Mouse (Mus musculus): ENCODE results near the gene Tmem50b. TPM values are rescaled to one million over a fixed set of nuclear protein-coding genes. Genes with fewer than 3 reads are reported as not detected.

Tmem50b gene
- polyA plus RNA-seq, 1 experiment, result 111 TPM

- no peak for DNase-seq
- Histone ChIP-seq H3K4me3 (replicated peaks; ENCODE audit: extremely low read depth, low read depth, low read length) (no peak overlapping the region), H3K4me1 (ENCODE audit: control insufficient read depth, insufficient read depth, low read length) (peaks cover 15% of the 10 kb centered on the region)
- WGBS, result 60% methylated on average over 15 of the region's 15 CpGs
- TF ChIP-seq POLR2A (IDR thresholded peaks at IDR 0.05; ENCODE audit: borderline replicate concordance, extremely low read depth, low read depth, low read length) (no peak), CTCF (IDR thresholded peaks at IDR 0.05; ENCODE audit: insufficient read depth, low read length) (no peak)
Observed at GRCm38 (mm10) chr16:91557693-91558092, 39.9 kb downstream of the Tmem50b start.

GRCm38 (mm10) chr16:91557214-91557613 is 40.4 kb downstream of the Tmem50b start:
- H3K4me3 ChIP-seq (replicated peaks; ENCODE audit: extremely low read depth, low read depth, low read length), result no peak overlapping the region
- 90% methylated on average over 7 of the region's 7 CpGs for WGBS
- TF ChIP-seq POLR2A (IDR thresholded peaks at IDR 0.05; ENCODE audit: borderline replicate concordance, extremely low read depth, low read depth, low read length) (no peak), CTCF (IDR thresholded peaks at IDR 0.05; ENCODE audit: insufficient read depth, low read length) (no peak)
- no peak for DNase-seq
- H3K4me1 ChIP-seq (ENCODE audit: control insufficient read depth, insufficient read depth, low read length), result peaks cover 17% of the 10 kb centered on the region

GRCm38 (mm10) chr16:91556659-91557058 is 40.9 kb downstream of the Tmem50b start:
- Histone ChIP-seq H3K4me1 (ENCODE audit: control insufficient read depth, insufficient read depth, low read length) (peaks cover 20% of the 10 kb centered on the region), H3K4me3 (replicated peaks; ENCODE audit: extremely low read depth, low read depth, low read length) (no peak overlapping the region)
- no peak for DNase-seq
- TF ChIP-seq POLR2A (IDR thresholded peaks at IDR 0.05; ENCODE audit: borderline replicate concordance, extremely low read depth, low read depth, low read length) (no peak), CTCF (IDR thresholded peaks at IDR 0.05; ENCODE audit: insufficient read depth, low read length) (no peak)
- 72% methylated on average over 15 of the region's 15 CpGs for WGBS

- 84% methylated on average over 8 of the region's 8 CpGs for WGBS
- Histone ChIP-seq H3K4me1 (ENCODE audit: control insufficient read depth, insufficient read depth, low read length) (peaks cover 26% of the 10 kb centered on the region), H3K4me3 (replicated peaks; ENCODE audit: extremely low read depth, low read depth, low read length) (no peak overlapping the region)
- TF ChIP-seq POLR2A (IDR thresholded peaks at IDR 0.05; ENCODE audit: borderline replicate concordance, extremely low read depth, low read depth, low read length) (no peak), CTCF (IDR thresholded peaks at IDR 0.05; ENCODE audit: insufficient read depth, low read length) (no peak)
- DNase-seq, result no peak
Observed at GRCm38 (mm10) chr16:91555017-91555605, 42.5 kb downstream of the Tmem50b start.

GRCm38 (mm10) chr16:91553625-91554024 is 44.0 kb downstream of the Tmem50b start:
- peak; percentile 42 for DNase-seq
- 32% methylated on average over 12 of the region's 12 CpGs for WGBS
- peaks cover 29% of the 10 kb centered on the region for H3K4me1 ChIP-seq (ENCODE audit: control insufficient read depth, insufficient read depth, low read length)
- no peak overlapping the region for H3K4me3 ChIP-seq (replicated peaks; ENCODE audit: extremely low read depth, low read depth, low read length)
- TF ChIP-seq CTCF (IDR thresholded peaks at IDR 0.05; ENCODE audit: insufficient read depth, low read length) (no peak), POLR2A (IDR thresholded peaks at IDR 0.05; ENCODE audit: borderline replicate concordance, extremely low read depth, low read depth, low read length) (peak; percentile 9; the same call in 1 of the 2 replicates)

GRCm38 (mm10) chr16:91552072-91552471 is 45.5 kb downstream of the Tmem50b start:
- 63% methylated on average over 9 of the region's 9 CpGs for WGBS
- Histone ChIP-seq H3K4me3 (replicated peaks; ENCODE audit: extremely low read depth, low read depth, low read length) (no peak overlapping the region), H3K4me1 (ENCODE audit: control insufficient read depth, insufficient read depth, low read length) (peaks cover 32% of the 10 kb centered on the region)
- DNase-seq, result no peak
- TF ChIP-seq POLR2A (IDR thresholded peaks at IDR 0.05; ENCODE audit: borderline replicate concordance, extremely low read depth, low read depth, low read length) (no peak), CTCF (IDR thresholded peaks at IDR 0.05; ENCODE audit: insufficient read depth, low read length) (no peak)

GRCm38 (mm10) chr16:91551081-91551524 is 46.5 kb downstream of the Tmem50b start:
- no peak for DNase-seq

GRCm38 (mm10) chr16:91549616-91550015 is 48.0 kb downstream of the Tmem50b start:
- TF ChIP-seq CTCF (IDR thresholded peaks at IDR 0.05; ENCODE audit: insufficient read depth, low read length) (no peak), POLR2A (IDR thresholded peaks at IDR 0.05; ENCODE audit: borderline replicate concordance, extremely low read depth, low read depth, low read length) (no peak)
- DNase-seq, result no peak
- Histone ChIP-seq H3K4me1 (ENCODE audit: control insufficient read depth, insufficient read depth, low read length) (peaks cover 40% of the 10 kb centered on the region), H3K4me3 (replicated peaks; ENCODE audit: extremely low read depth, low read depth, low read length) (no peak overlapping the region)
- WGBS, result 58% methylated on average over 5 of the region's 5 CpGs

More at GRCm38 (mm10) chr16:91551081-91551524, 46.5 kb downstream of the Tmem50b start:
- WGBS, result 64% methylated on average over 10 of the region's 10 CpGs
- Histone ChIP-seq H3K4me1 (ENCODE audit: control insufficient read depth, insufficient read depth, low read length) (peaks cover 37% of the 10 kb centered on the region), H3K4me3 (replicated peaks; ENCODE audit: extremely low read depth, low read depth, low read length) (no peak overlapping the region)
- TF ChIP-seq POLR2A (IDR thresholded peaks at IDR 0.05; ENCODE audit: borderline replicate concordance, extremely low read depth, low read depth, low read length) (no peak), CTCF (IDR thresholded peaks at IDR 0.05; ENCODE audit: insufficient read depth, low read length) (no peak)

GRCm38 (mm10) chr16:91548996-91549395 is 48.6 kb downstream of the Tmem50b start:
- Histone ChIP-seq H3K4me3 (replicated peaks; ENCODE audit: extremely low read depth, low read depth, low read length) (peak overlapping the region; percentile 19), H3K4me1 (ENCODE audit: control insufficient read depth, insufficient read depth, low read length) (peaks cover 36% of the 10 kb centered on the region)
- 59% methylated on average over 2 of the region's 2 CpGs for WGBS
- TF ChIP-seq POLR2A (IDR thresholded peaks at IDR 0.05; ENCODE audit: borderline replicate concordance, extremely low read depth, low read depth, low read length) (no peak), CTCF (IDR thresholded peaks at IDR 0.05; ENCODE audit: insufficient read depth, low read length) (no peak)
- DNase-seq, result no peak

GRCm38 (mm10) chr16:91548586-91548985 is 49.0 kb downstream of the Tmem50b start:
- H3K4me3 ChIP-seq (replicated peaks; ENCODE audit: extremely low read depth, low read depth, low read length), result no peak overlapping the region
- TF ChIP-seq CTCF (IDR thresholded peaks at IDR 0.05; ENCODE audit: insufficient read depth, low read length), result no peak
- no peak for TF ChIP-seq POLR2A (IDR thresholded peaks at IDR 0.05; ENCODE audit: borderline replicate concordance, extremely low read depth, low read depth, low read length)
- DNase-seq, result no peak
- peaks cover 35% of the 10 kb centered on the region for H3K4me1 ChIP-seq (ENCODE audit: control insufficient read depth, insufficient read depth, low read length)
- 22% methylated on average over 5 of the region's 5 CpGs for WGBS
